Mouse (Mus musculus): ENCODE results near the gene E130114P18Rik.

Gene E130114P18Rik

DNA sequence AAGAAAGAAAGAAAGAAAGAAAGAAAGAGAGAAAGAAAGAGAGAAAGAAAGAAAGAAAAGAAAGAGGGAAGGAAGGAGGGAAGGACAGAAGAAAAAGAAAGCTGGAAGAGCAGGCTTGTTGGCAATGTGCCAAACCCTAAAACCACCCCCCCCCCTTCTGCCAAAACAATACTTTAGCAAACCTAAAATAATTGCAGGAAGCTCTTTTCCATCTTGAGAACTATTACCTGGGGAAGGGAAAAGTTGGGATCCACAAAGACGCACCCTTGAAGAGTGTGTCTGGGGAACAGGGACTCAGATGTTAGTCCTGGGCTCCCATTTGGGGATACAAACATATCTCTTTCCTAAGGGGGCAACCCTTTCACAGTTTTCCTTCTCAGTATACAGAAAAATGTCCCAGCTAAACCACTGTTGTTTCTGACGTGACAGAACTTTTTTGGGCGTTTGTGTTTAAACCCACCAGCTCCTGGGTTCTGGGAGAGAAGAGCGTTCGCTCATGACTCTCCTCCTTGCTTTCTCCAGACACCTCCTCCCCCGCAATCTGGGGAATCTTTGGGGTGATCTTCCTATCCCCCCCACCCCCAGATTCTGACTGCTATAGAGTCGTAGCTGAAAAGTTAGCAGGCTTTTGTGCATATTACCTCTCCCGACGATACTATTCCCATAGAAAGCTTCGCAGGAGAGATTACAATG, 1.3 kb downstream of the E130114P18Rik start:
- WGBS: 2% methylated on average over 10 of the region's 10 CpGs

DNA sequence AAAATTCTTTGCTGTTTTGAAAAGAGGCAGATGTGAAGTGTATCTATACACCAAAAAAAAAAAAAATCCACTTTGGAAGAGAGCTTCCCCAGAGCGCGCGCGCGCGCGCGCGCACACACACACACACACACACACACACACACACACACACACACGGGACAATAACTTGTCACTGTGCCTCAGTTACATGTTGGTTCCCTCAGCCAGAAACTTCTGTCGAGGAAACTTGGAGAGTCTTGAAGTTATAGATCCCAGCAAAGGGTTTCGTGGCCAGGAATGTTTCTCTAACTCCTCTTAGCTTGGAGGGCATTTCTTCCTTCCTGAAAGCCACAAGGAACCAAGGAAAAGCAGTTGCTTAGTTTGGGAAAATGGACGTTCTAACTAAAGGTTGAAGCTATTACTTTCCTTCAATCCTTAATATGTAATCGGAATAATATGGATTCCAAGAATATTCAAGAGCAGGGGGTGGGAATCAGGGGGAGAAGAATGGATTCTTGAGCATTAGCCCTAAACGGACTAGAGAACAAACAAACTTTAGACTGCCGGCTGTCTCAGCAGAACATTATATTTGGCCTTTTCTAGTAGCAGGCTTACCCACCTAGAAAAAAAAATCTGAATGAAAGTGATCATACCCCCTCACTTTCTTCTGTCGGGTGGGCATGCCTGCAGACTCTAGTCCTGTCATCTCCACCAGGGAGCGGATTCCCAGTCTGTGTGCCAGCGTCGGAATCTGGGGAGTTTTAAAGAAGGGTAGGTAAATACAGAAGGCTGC, 2.2 kb downstream of the E130114P18Rik start:
- 4% methylated on average over 20 of the region's 20 CpGs for WGBS

DNA sequence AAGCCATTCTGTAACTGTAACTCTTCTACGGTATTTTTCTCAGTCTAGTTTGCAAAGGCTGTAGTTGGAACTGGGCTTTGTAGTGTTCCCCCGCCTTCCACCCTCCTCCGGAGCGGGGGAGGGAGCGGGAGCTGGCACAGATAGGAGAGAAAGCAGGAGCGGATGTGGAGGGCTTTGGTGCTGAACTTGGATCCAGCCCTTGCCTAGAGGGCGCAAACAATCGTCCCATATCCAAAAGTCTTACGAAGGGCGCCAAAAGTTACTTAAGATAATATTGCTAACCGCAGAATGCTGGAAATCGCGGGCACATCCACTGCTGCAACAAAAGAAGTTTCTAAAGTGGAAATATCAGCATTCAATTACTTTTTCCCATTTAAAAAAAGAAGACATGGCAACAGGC, 2.8 kb downstream of the E130114P18Rik start:
- under 1% methylated on average over 13 of the region's 13 CpGs for WGBS

DNA sequence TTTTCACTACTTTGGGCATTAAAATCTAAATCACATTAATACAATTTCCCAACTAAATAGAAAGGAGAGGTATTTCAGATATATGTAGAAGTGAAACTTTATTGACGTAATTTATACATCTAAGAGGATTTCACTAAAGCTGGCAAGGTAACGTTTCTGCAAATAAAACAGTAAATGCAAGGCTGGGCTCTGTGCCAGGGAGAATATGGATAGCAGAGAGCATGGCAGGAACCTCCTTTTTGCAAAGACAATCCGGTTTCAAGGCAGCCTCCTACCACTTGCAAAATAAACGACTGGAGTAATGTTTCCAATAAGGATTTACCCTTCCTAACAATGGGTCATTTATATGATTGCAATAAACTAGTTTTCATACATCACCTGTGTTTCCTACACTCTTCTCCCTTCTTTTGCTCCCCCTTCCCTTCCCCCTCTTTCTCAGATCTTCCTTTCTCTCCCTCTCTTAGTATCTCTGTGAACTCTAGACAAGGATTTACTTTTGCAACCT, 3.4 kb downstream of the E130114P18Rik start:
- 24% methylated on average over 4 of the region's 4 CpGs for WGBS

DNA sequence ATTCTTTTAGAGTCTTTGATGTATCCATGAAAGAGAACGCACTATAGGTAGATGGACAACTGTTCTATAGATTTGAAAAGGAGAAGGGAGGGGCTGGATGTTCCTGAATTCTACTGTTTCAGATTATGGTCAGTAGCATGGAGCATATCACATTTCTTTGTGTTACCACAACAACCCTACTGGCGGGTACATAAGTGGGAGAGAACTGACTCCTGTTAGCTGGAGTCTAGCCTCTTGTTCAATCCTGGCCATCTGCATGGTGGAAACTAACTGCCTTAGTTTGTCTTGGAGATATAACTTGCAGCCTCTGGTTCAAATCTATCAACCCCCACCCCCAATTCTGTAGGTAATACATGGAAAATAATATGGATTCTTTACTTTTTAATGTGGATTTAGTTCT, 4.1 kb downstream of the E130114P18Rik start:
- WGBS: 69% methylated on average over 2 of the region's 2 CpGs

DNA sequence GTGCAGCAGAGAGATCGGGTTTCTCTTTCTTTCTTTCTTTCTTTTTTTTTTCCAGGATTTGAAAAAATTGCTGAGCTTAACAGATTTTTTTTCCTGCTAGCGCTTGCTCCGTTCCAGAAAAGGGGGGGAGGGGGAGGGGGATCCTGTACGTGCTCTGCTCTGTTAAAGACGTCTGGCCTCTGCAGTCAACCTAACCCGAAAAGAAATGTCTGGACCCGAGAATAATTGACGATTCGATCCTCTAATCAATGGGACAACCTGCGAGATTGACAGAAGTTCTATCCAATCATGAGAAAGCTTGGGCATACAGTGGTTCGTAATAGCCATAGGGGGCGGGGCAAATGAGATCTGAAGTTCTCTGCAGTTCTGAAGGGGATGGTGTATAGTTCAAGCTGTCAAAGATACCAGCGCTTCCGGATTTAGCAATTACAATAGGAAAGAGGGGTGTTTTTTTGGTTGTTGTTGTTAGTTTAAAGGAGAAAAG, 4.7 kb downstream of the E130114P18Rik start:
- WGBS: under 1% methylated on average over 14 of the region's 14 CpGs

DNA sequence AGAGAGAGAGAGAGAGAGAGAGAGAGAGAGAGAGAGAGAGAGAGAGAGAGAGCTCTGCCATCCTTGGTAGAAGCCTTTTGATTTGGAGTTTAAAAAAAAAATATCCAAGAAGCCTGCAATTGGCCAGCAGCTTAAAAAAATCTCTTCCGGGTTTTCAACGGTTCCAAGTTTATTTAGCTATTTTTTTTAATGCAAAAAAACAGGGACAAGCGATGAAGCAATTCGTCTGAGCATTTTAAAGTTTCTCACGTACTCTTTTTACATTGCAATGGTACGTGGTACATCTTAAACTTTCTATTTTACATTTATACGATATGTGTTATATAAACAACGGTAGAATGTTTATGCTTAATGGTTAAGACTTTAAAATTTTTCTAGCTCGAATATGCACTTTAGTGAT, 5.2 kb downstream of the E130114P18Rik start, which contains the start of gene Nfia:
Gene Nfia (plus strand): TSS at position 94 of the 400 bp plus-strand sequence.
- WGBS: under 1% methylated on average over 9 of the region's 9 CpGs

DNA sequence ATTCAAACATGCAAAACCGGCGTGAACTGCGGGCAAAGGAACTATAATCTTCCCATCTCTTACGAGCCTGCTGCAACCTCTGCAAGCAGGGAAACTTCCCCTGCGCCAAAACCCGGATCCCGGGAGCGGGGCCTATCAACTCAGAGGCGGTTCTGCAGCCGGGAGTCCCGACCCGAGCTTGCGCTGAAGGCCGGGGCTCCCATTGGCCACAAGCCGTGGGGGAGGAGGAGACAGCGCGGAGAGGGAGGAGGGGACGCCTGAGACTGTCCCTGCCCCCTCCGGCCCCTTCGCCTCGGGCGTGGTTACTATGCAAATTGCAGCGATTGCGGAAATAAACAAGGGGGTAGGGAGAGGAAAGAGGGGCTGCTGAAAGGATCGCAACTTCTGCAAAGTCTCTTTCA, 5.8 kb downstream of the E130114P18Rik start:
- 0% methylated on average over 25 of the region's 25 CpGs for WGBS

DNA sequence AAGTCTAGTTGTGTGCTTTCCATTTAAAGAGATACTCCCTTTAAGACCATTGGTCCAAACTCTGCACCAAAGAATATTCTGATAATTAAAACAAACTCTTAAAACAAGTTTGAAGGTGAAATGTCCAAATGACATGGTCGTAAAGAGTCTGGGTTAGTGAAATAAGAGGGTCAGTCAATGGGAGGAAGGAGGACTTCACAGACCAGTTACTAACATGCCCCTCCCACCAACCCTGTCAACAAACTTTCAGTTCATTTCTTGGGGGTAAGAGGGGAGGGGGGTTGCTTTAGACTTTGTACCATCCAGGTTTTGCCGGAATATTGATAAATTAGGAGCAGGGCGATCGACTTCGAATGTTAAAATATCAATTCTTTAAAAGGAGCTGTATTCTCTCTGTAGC, 6.5 kb downstream of the E130114P18Rik start:
- WGBS: 25% methylated on average over 5 of the region's 5 CpGs

DNA sequence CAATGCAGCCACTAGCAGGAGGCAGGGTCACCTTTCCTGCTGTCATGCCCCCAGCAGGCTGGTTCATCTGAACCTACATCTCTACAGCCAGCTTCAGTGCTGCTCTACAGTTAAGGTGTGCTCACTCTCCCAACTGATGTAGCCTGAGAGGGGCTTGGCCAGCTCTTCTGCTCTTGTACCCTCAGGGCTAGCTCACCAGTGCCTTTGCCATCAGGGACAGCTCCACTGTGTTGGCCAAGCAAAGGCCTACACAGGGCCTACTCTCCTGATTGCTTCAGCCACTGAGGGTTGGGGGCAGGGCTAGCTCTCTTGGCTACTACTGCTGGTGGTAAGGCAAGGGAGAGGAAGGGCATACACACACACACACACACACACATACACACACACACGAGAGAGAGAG, 8.0 kb downstream of the E130114P18Rik start:
- WGBS: 33% methylated on average over 1 of the region's 1 CpGs

DNA sequence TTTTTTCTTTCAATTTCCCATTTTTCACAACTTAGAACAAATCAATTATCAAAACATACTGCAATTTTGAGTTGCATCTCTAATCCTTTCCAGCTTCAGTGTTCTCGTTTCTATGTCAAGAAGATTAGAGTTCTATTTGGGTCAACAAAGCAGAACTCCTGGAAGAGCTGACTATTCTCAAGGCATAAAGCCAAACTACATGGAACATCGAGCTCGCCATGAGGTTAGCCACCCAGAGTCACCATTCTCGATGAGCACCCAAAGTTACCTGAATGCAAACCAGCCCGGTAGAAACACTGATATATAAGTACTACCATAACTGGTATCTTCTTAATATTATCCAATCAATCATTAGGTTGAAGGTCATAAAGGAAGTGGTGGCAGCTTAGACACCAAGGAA, 10.4 kb downstream of the E130114P18Rik start:
- WGBS: 90% methylated on average over 5 of the region's 5 CpGs

DNA sequence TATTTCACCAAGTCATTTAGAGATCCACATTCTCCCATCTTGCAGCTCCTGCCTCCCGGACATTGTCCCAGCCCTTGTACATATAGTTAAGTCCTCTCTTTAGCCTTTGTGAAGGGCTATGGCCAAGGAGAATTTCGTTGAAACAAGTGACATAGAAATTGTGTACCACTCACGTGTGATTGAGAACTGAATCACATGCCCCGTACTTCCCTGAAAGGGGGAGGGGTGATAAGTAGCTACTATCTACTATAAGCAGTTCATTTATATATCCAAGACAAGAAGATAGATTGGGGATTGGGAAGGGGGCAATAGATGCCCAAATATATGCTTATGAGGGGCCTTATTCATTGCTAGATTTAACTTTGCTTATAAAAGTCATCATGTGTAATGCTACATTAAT, 10.9 kb downstream of the E130114P18Rik start:
- 78% methylated on average over 4 of the region's 4 CpGs for WGBS

DNA sequence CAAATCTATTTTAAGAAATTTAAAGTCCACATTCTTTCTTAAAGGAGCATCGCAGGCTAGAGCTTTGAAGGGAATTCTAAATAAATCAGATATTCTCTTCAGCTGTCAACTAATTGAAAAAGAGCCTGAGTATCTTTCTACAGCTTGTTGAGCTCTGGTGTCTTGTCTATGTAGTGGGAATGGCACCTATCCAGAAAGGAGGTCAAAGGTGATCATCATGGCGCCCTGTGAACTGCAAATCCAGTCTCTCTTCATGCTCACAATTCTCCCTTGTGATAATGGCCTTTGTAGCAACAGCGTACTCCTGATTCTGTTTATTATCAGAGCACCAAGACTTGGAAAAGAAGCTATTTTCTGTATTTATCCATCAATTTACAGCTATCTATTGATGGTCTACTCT, 11.8 kb downstream of the E130114P18Rik start:
- 96% methylated on average over 3 of the region's 3 CpGs for WGBS

DNA sequence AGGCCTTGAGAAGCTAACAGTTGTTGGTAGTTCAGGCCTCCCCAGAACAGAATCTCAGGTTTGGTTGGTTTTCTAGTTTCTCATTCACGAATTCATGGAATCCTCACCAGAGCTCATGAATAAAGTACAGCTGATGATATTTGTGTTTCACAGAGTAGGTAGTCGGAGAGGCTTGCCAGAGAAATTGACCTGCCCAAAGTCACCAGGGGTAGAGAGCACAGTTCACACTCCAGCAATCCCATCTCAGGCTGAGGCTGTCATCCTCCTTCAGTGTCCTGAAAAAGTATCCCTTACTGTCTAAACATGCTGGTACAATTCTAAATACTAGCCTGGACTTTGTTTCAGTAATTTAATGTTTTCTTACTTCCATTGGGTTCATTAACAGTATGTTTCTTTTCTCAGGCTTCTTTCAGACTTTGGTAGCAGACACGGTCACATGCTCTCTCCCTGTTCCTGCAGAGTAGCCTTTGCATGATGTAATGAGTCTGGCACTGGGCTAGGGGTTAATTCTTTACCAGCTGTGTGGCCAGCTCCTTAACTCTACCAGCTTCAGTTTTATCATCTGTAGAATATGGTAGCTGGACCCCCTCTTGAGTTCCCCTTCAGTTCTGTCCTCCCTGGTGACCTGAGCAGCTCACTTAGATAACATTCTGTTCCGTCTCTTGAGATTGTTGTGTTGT, 12.4 kb downstream of the E130114P18Rik start:
- WGBS: 82% methylated on average over 4 of the region's 4 CpGs

DNA sequence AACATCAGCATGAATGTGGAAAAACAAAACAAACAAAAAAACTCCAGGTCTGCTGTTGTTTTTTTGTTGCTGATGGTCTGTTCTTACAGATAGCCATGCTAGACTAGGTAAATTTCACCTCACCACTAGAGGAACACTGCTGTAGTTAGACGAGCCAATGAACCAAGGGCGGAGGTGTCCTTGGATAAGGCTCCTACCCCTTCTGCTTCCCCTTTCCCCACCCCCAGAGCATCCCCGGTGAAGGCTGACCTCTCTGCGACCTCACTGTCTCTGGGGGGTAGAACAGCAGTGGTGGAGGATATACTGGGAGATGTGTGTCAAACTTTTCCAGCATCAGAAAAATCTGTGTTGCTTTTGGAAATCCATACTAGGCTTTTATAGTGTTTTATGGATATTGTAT, 13.3 kb downstream of the E130114P18Rik start:
- 62% methylated on average over 4 of the region's 4 CpGs for WGBS

DNA sequence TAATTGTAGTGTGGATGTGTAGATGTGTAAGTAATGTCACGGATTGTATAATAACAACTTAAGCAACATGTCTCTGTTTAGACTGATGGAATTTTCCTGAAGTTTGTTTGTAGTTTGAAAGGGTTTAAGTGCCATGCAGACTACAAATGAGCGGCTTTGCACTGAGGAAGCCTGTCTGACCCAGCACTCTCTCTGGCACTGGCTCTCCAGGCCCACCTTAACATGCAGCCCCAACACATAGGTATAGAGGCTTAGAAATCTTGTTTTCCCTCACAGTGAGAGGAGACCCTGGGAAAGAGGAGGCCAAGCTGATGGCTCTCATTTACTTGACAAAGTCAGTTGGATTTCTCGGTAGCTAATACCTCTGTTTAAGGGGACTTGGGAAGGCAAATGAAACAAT, 19.2 kb downstream of the E130114P18Rik start:
- WGBS: 69% methylated on average over 3 of the region's 3 CpGs

DNA sequence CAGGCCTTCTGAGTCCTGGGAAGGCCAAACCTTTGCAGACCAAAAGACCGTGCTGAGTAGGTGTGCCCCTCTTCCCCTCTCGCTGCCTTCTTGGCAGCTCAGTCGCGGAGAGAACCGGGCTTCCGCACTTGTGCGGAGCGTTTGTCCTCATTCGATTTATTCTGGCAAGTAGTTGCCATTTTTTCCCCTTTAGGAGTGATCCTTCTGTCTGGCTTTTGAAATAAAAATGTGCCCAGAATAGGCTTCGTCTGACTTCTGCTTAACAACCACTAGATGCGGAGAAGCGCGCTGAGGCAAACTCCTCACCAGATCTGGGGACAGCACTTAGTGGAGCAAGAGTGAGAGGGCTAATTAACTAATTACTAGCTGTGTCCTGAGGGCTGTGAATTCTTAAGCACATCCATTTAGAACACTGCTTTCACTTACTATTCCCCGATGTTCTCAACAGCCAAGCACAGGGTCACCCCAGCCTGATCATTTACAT, 19.9 kb downstream of the E130114P18Rik start:
- WGBS: 3% methylated on average over 14 of the region's 14 CpGs

DNA sequence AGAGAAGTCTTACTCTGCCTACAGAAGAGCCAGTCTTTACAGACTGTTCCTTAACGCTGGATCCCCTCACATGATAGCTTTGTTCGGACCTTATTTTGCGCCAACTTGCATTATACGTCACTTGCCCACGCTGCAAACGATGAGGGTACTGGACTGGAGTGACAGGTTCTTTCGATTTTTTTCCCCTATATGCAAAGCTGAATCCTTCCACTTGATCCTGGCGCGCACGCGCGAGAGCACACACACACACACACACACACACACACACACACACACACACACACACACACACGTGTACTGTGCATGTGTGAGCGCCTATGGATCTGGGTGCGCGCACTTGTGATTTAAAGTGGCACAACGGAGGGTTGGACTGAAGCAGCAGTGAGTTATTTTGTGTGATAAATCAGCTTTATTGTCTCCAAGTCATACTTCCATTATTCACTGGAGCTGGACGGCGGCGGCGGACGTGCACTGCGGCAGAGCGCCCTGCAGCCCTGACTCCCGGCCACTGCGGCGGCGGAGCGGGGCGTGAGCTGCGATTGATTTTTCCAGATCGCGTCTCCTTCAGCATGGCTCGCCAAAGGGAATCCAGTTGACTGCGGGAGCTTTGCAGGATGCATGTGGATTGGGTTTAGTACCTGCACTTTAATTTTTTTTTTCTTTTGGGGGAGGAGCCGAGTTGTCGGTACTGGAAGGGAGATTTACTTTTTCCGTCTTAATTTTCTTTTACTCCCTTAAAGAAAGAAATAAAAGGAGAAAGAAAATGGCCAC, 20.5 kb downstream of the E130114P18Rik start:
- under 1% methylated on average over 38 of the region's 38 CpGs for WGBS

DNA sequence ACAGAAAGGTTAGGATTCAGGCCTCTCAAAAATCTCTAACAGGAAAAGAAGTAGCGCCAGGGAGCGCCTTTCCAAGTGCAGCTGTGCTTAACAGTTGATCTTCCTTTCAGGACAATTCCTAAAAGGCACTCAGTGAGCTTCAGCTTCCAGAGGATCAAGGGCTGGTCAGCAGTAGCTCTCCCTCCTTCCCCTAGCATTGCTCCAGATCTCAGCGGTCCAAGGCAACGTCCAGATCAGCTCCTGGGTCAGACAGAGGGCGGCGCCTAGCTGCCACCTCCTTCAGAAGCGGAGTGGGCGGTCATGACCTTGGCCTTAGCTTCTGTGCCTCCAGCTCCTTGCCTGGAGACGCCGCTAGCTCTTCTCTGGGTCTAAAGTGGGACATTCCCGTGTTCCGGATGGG, 23.6 kb downstream of the E130114P18Rik start:
- WGBS: 66% methylated on average over 12 of the region's 12 CpGs

DNA sequence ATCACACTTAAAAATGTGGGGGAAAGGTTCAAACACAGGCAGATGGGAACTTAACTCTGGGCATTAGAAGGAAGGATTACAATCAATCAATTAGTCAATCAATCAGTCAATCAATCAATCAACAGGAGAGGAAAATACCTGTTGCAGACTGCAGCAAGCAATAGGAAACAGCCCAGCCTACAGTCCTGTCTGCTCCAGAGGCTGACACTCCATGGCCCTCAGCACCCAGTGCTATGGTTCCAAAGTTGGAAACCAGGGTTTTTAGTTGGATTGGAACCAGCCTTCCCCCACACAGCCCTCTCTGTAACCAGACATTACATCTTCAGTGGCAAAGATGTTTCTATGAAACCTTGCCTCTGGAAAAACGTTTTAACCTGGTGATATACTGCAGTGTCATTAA, 24.4 kb downstream of the E130114P18Rik start:
- 60% methylated on average over 1 of the region's 1 CpGs for WGBS

DNA sequence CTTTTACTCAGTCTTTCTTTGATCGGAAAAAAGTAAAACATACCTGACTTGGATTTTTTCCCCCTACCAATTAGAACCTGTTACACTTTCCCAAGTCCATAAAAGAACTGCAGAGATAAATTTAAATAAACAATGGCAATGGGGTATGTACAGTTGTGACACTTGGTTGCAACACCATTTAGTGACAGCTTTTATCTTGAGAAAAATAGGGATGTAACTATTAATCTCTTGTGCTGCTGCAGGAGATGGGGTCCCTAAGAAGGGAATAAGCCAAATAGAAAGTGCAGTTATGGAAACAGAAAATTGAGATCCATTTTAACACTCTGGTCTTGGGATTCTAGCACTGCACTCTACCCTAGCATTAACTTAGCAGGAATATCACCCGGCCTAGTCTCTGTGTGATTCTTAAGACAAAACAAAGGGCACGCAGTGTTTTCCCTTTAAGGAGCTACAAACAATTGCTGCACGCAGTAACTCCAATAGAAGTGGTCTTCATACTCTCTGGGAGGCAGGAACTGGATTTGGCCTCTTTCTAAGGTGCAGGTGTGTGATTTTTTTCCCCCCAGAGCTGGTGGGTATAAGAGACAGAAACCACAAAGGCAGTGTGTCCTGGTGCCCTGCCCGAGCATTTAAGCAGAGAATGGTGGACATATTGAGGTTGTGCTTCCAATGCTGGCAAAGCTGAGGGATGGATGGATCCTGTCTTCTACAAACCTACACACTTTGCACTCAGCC, 25.4 kb downstream of the E130114P18Rik start:
- 59% methylated on average over 5 of the region's 5 CpGs for WGBS

Measured in cerebral cortex, adult 2 months (tissue).